Mouse (Mus musculus): ENCODE data around the gene 2310057N15Rik. TPM values are rescaled to one million over a fixed set of nuclear protein-coding genes. Genes with fewer than 3 reads are reported as not detected.

2310057N15Rik gene
- polyA plus RNA-seq, 1 experiment from 2014 or later, result not detected

DNA sequence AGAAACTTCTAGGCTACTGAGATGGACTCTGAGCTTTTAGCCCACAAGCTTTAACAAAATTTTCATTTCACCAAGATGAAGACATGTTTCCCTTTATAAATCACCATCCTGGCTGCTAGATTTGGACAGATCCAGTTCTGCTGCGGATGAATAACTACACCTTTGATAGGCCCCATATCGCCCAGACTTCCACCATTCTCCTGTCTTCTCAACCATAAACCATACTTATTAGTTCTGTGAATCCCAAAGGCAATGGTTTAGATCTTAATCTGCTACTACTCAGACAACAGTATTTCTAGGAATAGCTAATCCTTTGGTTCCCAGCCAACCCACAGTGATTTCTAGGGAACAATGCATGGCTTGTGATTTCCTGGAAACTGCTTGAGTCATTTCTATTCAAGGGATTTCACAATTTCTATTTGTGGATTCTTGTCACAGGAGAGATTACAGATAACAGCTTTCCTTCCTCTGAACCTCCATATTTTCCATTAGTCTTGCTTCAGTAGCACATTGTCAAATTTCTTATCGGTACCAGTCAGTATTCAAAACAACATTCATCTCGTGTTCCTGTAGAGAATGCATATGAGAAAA lies 29.2 kb downstream of the 2310057N15Rik start:
- Histone ChIP-seq H3K36me3 (ENCODE audit: control insufficient read depth, insufficient read depth) (no peaks in the 10 kb centered on the region), H3K27ac (ENCODE audit: low read length) (no peak overlapping the region), H3K9me3 (ENCODE audit: control insufficient read depth, low read length) (no peaks in the 10 kb centered on the region), H3K27me3 (replicated peaks; ENCODE audit: control insufficient read depth, insufficient read depth, low read length) (no peaks in the 10 kb centered on the region), H3K9ac (replicated peaks; ENCODE audit: low read depth, low read length) (no peak overlapping the region), H3K4me1 (replicated peaks; ENCODE audit: control insufficient read depth, insufficient read depth, low read length) (no peaks in the 10 kb centered on the region), H3K4me3 (replicated peaks; ENCODE audit: low read length) (no peak overlapping the region), H3K4me2 (ENCODE audit: low read length) (no peak overlapping the region)
- 74% methylated on average over 4 of the region's 4 CpGs for WGBS
- no peak for ATAC-seq

DNA sequence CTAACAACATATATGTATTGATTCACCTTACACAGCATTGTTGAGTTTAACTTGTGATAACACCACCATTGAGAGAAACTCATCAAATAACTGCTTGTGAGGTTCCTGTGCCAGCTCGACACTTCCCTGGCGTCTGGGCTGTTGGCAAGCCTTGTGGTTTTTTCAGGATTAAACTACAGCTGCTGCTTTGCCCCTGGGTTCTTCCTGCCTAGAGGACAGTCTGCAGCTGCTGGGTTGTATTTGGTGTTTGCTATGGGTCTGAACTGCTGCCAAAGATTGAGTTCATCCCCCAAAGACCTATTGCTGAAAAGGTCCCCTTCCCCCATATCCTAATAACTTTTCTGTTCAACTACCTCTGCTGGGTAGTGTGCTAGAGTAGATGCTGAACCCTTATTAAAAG lies 38.6 kb downstream of the 2310057N15Rik start:
- H3K4me3 ChIP-seq (replicated peaks; ENCODE audit: low read length), result no peak overlapping the region
- H3K36me3 ChIP-seq (ENCODE audit: control insufficient read depth, insufficient read depth), result no peaks in the 10 kb centered on the region
- no peak for ATAC-seq
- H3K4me2 ChIP-seq (ENCODE audit: low read length), result no peak overlapping the region
- H3K9me3 ChIP-seq (ENCODE audit: control insufficient read depth, low read length), result no peaks in the 10 kb centered on the region
- WGBS, result 45% methylated on average over 2 of the region's 2 CpGs
- no peaks in the 10 kb centered on the region for H3K4me1 ChIP-seq (replicated peaks; ENCODE audit: control insufficient read depth, insufficient read depth, low read length)
- H3K27ac ChIP-seq (ENCODE audit: low read length), result no peak overlapping the region
- no peak overlapping the region for H3K9ac ChIP-seq (replicated peaks; ENCODE audit: low read depth, low read length)
- H3K27me3 ChIP-seq (replicated peaks; ENCODE audit: control insufficient read depth, insufficient read depth, low read length), result no peaks in the 10 kb centered on the region

DNA sequence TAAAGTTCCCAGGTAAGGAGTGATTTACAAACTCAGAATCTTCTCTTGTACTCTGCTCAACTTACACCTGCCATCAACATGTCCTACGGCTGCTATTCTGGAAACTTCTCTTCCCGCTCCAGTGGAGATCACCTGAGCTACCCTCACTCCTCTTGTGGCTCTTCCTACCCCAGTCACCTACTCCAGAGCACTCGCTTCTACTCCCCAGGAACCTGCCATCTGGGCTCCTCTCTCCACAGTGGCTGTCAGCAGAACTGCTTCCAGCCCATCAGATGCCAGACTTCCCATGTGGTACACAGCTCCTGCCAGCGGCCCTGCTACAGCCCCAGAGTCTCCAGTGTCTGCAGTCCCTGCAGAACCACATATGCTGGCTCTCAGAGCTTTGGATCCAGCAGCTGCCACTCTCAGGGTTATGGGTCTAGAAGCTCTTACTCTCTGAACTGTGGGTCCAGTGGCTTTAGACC lies 45.2 kb downstream of the 2310057N15Rik start, which contains the start of gene Krtap13-1:
Krtap13-1 (plus strand) TSS at position 51 of the 464 bp plus-strand sequence.
- no peaks in the 10 kb centered on the region for H3K27me3 ChIP-seq (replicated peaks; ENCODE audit: control insufficient read depth, insufficient read depth, low read length)
- peak; percentile 75 for ATAC-seq
- no peak within 1 kb of the TSS for H3K4me2 ChIP-seq (ENCODE audit: low read length)
- H3K27ac ChIP-seq (ENCODE audit: low read length), result no peak within 1 kb of the TSS
- H3K9me3 ChIP-seq (ENCODE audit: control insufficient read depth, low read length), result no peaks in the 10 kb centered on the region
- H3K36me3 ChIP-seq (ENCODE audit: control insufficient read depth, insufficient read depth), result no peaks in the 10 kb centered on the region
- WGBS, result 77% methylated on average over 4 of the region's 4 CpGs
- H3K4me1 ChIP-seq (replicated peaks; ENCODE audit: control insufficient read depth, insufficient read depth, low read length), result no peaks in the 10 kb centered on the region; the same call in 1 of the 2 replicates
- no peak within 1 kb of the TSS for H3K9ac ChIP-seq (replicated peaks; ENCODE audit: low read depth, low read length)
- no peak within 1 kb of the TSS for H3K4me3 ChIP-seq (replicated peaks; ENCODE audit: low read length)

Other genes starting within 250 kb of the 2310057N15Rik start
- 0.36 TPM in 1 of 2 replicates, not detected in the other for gene Cldn8, start 211.0 kb downstream of the 2310057N15Rik start, polyA plus RNA-seq (2015; fragmentation: Nextera tagmentation; extraction: Ambion mirVana)
- gene Krtap24-1, start 161.9 kb downstream of the 2310057N15Rik start, polyA plus RNA-seq (2015; fragmentation: Nextera tagmentation; extraction: Ambion mirVana), result not detected in 2 replicates
- gene 2310079G19Rik, start 146.5 kb downstream of the 2310057N15Rik start, polyA plus RNA-seq (2015; fragmentation: Nextera tagmentation; extraction: Ambion mirVana), result not detected in 2 replicates
- not detected in 2 replicates for gene Krtap26-1, start 126.4 kb downstream of the 2310057N15Rik start, polyA plus RNA-seq (2015; fragmentation: Nextera tagmentation; extraction: Ambion mirVana)
- not detected in 2 replicates for gene Krtap27-1, start 102.5 kb downstream of the 2310057N15Rik start, polyA plus RNA-seq (2015; fragmentation: Nextera tagmentation; extraction: Ambion mirVana)
- not detected in 2 replicates for gene 2310061N02Rik, start 66.2 kb downstream of the 2310057N15Rik start, polyA plus RNA-seq (2015; fragmentation: Nextera tagmentation; extraction: Ambion mirVana)
- not detected in 2 replicates for gene Krtap13-1, start 45.3 kb downstream of the 2310057N15Rik start, polyA plus RNA-seq (2015; fragmentation: Nextera tagmentation; extraction: Ambion mirVana)
- gene Krtap13, start 22.6 kb downstream of the 2310057N15Rik start, polyA plus RNA-seq (2015; fragmentation: Nextera tagmentation; extraction: Ambion mirVana), result not detected in 2 replicates
- gene 2310034C09Rik, start 15.4 kb downstream of the 2310057N15Rik start, polyA plus RNA-seq (2015; fragmentation: Nextera tagmentation; extraction: Ambion mirVana), result 0.45 TPM in 1 of 2 replicates, not detected in the other
- gene Gm5965, start 3.7 kb upstream of the 2310057N15Rik start, polyA plus RNA-seq (2015; fragmentation: Nextera tagmentation; extraction: Ambion mirVana), result not detected in 2 replicates
- not detected in 2 replicates for gene Gm20741, start 38.0 kb upstream of the 2310057N15Rik start, polyA plus RNA-seq (2015; fragmentation: Nextera tagmentation; extraction: Ambion mirVana)
- not detected in 2 replicates for gene Krtap15, start 46.0 kb upstream of the 2310057N15Rik start, polyA plus RNA-seq (2015; fragmentation: Nextera tagmentation; extraction: Ambion mirVana)
- not detected in 2 replicates for gene Krtap14, start 51.9 kb upstream of the 2310057N15Rik start, polyA plus RNA-seq (2015; fragmentation: Nextera tagmentation; extraction: Ambion mirVana)
- not detected in 2 replicates for gene Krtap19-1, start 95.2 kb upstream of the 2310057N15Rik start, polyA plus RNA-seq (2015; fragmentation: Nextera tagmentation; extraction: Ambion mirVana)
- not detected in 2 replicates for gene Krtap19-2, start 100.1 kb upstream of the 2310057N15Rik start, polyA plus RNA-seq (2015; fragmentation: Nextera tagmentation; extraction: Ambion mirVana)
- gene Krtap19-3, start 103.8 kb upstream of the 2310057N15Rik start, polyA plus RNA-seq (2015; fragmentation: Nextera tagmentation; extraction: Ambion mirVana), result not detected in 2 replicates
- gene Krtap19-4, start 110.9 kb upstream of the 2310057N15Rik start, polyA plus RNA-seq (2015; fragmentation: Nextera tagmentation; extraction: Ambion mirVana), result not detected in 2 replicates
- not detected in 2 replicates for gene Krtap19-5, start 122.3 kb upstream of the 2310057N15Rik start, polyA plus RNA-seq (2015; fragmentation: Nextera tagmentation; extraction: Ambion mirVana)
- not detected in 2 replicates for gene Krtap19-9b, start 158.1 kb upstream of the 2310057N15Rik start, polyA plus RNA-seq (2015; fragmentation: Nextera tagmentation; extraction: Ambion mirVana)
- not detected in 2 replicates for gene Krtap16-3, start 188.7 kb upstream of the 2310057N15Rik start, polyA plus RNA-seq (2015; fragmentation: Nextera tagmentation; extraction: Ambion mirVana)
- not detected in 2 replicates for gene Krtap22-2, start 236.6 kb upstream of the 2310057N15Rik start, polyA plus RNA-seq (2015; fragmentation: Nextera tagmentation; extraction: Ambion mirVana)
- not detected in 2 replicates for gene Gm10229, start 241.1 kb upstream of the 2310057N15Rik start, polyA plus RNA-seq (2015; fragmentation: Nextera tagmentation; extraction: Ambion mirVana)

Data from forebrain, embryonic 16.5 days (tissue).